Mouse (Mus musculus): ENCODE results near the gene Btbd9. TPM values are rescaled to one million over a fixed set of nuclear protein-coding genes. Genes with fewer than 3 reads are reported as not detected.
"Not testable (repeated sequence)": the region's sequence is repeated elsewhere in the genome, so short reads cannot be mapped to it uniquely, and the experiment has no call there.

Gene Btbd9
- polyA plus RNA-seq, 1 experiment from 2014 or later: 135 TPM

GRCm38 (mm10) chr17:30525405-30526295, 50.6 kb downstream of the Btbd9 start:
- H3K4me1 ChIP-seq (ENCODE audit: control insufficient read depth, insufficient read depth, low read depth, low read length): no peaks in the 10 kb centered on the region
- no peak overlapping the region for H3K4me2 ChIP-seq (ENCODE audit: low read length)
- ATAC-seq: no peak
- H3K27me3 ChIP-seq (replicated peaks; ENCODE audit: control insufficient read depth, insufficient read depth, low read length): no peaks in the 10 kb centered on the region
- H3K36me3 ChIP-seq (ENCODE audit: control insufficient read depth, insufficient read depth, low read length): no peaks in the 10 kb centered on the region; the same call in 1 of the 2 replicates
- no peak overlapping the region for H3K4me3 ChIP-seq (ENCODE audit: low read length)
- H3K9me3 ChIP-seq (ENCODE audit: control insufficient read depth, low read length): no peaks in the 10 kb centered on the region
- no peak overlapping the region for H3K9ac ChIP-seq (ENCODE audit: low read depth, low read length)
- no peak overlapping the region for H3K27ac ChIP-seq (ENCODE audit: low read depth, low read length)
- WGBS: 44% methylated on average over 6 of the region's 6 CpGs

- Histone ChIP-seq H3K27ac (ENCODE audit: low read depth, low read length) (no peak overlapping the region), H3K4me3 (ENCODE audit: low read length) (no peak overlapping the region)
- WGBS: 89% methylated on average over 7 of the region's 7 CpGs
These were observed 51.8 kb downstream of the Btbd9 start for GRCm38 (mm10) chr17:30524451-30524850.

GRCm38 (mm10) chr17:30523783-30524182, 52.5 kb downstream of the Btbd9 start:
- Histone ChIP-seq H3K9ac (ENCODE audit: low read depth, low read length) (no peak overlapping the region), H3K27me3 (replicated peaks; ENCODE audit: control insufficient read depth, insufficient read depth, low read length) (no peaks in the 10 kb centered on the region), H3K36me3 (ENCODE audit: control insufficient read depth, insufficient read depth, low read length) (no peaks in the 10 kb centered on the region; the same call in 1 of the 2 replicates), H3K9me3 (ENCODE audit: control insufficient read depth, low read length) (no peaks in the 10 kb centered on the region), H3K4me2 (ENCODE audit: low read length) (no peak overlapping the region), H3K4me1 (ENCODE audit: control insufficient read depth, insufficient read depth, low read depth, low read length) (no peaks in the 10 kb centered on the region), H3K4me3 (ENCODE audit: low read length) (no peak overlapping the region), H3K27ac (ENCODE audit: low read depth, low read length) (no peak overlapping the region)
- WGBS: 69% methylated on average over 2 of the region's 2 CpGs
- no peak for ATAC-seq

More at GRCm38 (mm10) chr17:30524451-30524850, 51.8 kb downstream of the Btbd9 start:
- no peaks in the 10 kb centered on the region; the same call in 1 of the 2 replicates for H3K36me3 ChIP-seq (ENCODE audit: control insufficient read depth, insufficient read depth, low read length)
- no peak overlapping the region for H3K9ac ChIP-seq (ENCODE audit: low read depth, low read length)
- no peaks in the 10 kb centered on the region for H3K27me3 ChIP-seq (replicated peaks; ENCODE audit: control insufficient read depth, insufficient read depth, low read length)
- H3K4me1 ChIP-seq (ENCODE audit: control insufficient read depth, insufficient read depth, low read depth, low read length): no peaks in the 10 kb centered on the region
- ATAC-seq: no peak
- H3K9me3 ChIP-seq (ENCODE audit: control insufficient read depth, low read length): no peaks in the 10 kb centered on the region
- no peak overlapping the region for H3K4me2 ChIP-seq (ENCODE audit: low read length)

GRCm38 (mm10) chr17:30522406-30523078, 53.7 kb downstream of the Btbd9 start:
- WGBS: 94% methylated on average over 9 of the region's 9 CpGs

GRCm38 (mm10) chr17:30519172-30519512, 57.1 kb downstream of the Btbd9 start:
- H3K9me3 ChIP-seq (ENCODE audit: control insufficient read depth, low read length); H3K36me3 ChIP-seq (ENCODE audit: control insufficient read depth, insufficient read depth, low read length); H3K4me3 ChIP-seq (ENCODE audit: low read length); H3K9ac ChIP-seq (ENCODE audit: low read depth, low read length); ATAC-seq; H3K27me3 ChIP-seq (replicated peaks; ENCODE audit: control insufficient read depth, insufficient read depth, low read length); H3K4me2 ChIP-seq (ENCODE audit: low read length); H3K27ac ChIP-seq (ENCODE audit: low read depth, low read length); H3K4me1 ChIP-seq (ENCODE audit: control insufficient read depth, insufficient read depth, low read depth, low read length): not testable (repeated sequence)
- 78% methylated on average over 2 of the region's 2 CpGs for WGBS

More at GRCm38 (mm10) chr17:30522406-30523078, 53.7 kb downstream of the Btbd9 start:
- no peak for ATAC-seq
- H3K27me3 ChIP-seq (replicated peaks; ENCODE audit: control insufficient read depth, insufficient read depth, low read length): no peaks in the 10 kb centered on the region
- H3K4me3 ChIP-seq (ENCODE audit: low read length): no peak overlapping the region
- no peak overlapping the region for H3K27ac ChIP-seq (ENCODE audit: low read depth, low read length)
- no peak overlapping the region for H3K4me2 ChIP-seq (ENCODE audit: low read length)
- H3K9me3 ChIP-seq (ENCODE audit: control insufficient read depth, low read length): no peaks in the 10 kb centered on the region
- no peak overlapping the region for H3K9ac ChIP-seq (ENCODE audit: low read depth, low read length)
- no peaks in the 10 kb centered on the region for H3K4me1 ChIP-seq (ENCODE audit: control insufficient read depth, insufficient read depth, low read depth, low read length)
- no peaks in the 10 kb centered on the region; the same call in 1 of the 2 replicates for H3K36me3 ChIP-seq (ENCODE audit: control insufficient read depth, insufficient read depth, low read length)

- H3K27me3 ChIP-seq (replicated peaks; ENCODE audit: control insufficient read depth, insufficient read depth, low read length): no peaks in the 10 kb centered on the region
- H3K4me1 ChIP-seq (ENCODE audit: control insufficient read depth, insufficient read depth, low read depth, low read length): no peaks in the 10 kb centered on the region
- no peaks in the 10 kb centered on the region for H3K9me3 ChIP-seq (ENCODE audit: control insufficient read depth, low read length)
- 77% methylated on average over 8 of the region's 8 CpGs for WGBS
- peaks cover 6% of the 10 kb centered on the region; the same call in 1 of the 2 replicates for H3K36me3 ChIP-seq (ENCODE audit: control insufficient read depth, insufficient read depth, low read length)
- H3K4me3 ChIP-seq (ENCODE audit: low read length): no peak overlapping the region
- ATAC-seq: no peak
- H3K4me2 ChIP-seq (ENCODE audit: low read length): no peak overlapping the region
- H3K9ac ChIP-seq (ENCODE audit: low read depth, low read length): no peak overlapping the region
- H3K27ac ChIP-seq (ENCODE audit: low read depth, low read length): no peak overlapping the region
These were observed 57.7 kb downstream of the Btbd9 start for GRCm38 (mm10) chr17:30518431-30519171.

- no peak for ATAC-seq
- 96% methylated on average over 10 of the region's 10 CpGs for WGBS
- H3K27me3 ChIP-seq (replicated peaks; ENCODE audit: control insufficient read depth, insufficient read depth, low read length): no peaks in the 10 kb centered on the region
- H3K9ac ChIP-seq (ENCODE audit: low read depth, low read length): no peak overlapping the region
- no peaks in the 10 kb centered on the region for H3K4me1 ChIP-seq (ENCODE audit: control insufficient read depth, insufficient read depth, low read depth, low read length)
- peaks cover 6% of the 10 kb centered on the region; the same call in 1 of the 2 replicates for H3K36me3 ChIP-seq (ENCODE audit: control insufficient read depth, insufficient read depth, low read length)
- H3K27ac ChIP-seq (ENCODE audit: low read depth, low read length): no peak overlapping the region
- H3K4me3 ChIP-seq (ENCODE audit: low read length): no peak overlapping the region
- H3K9me3 ChIP-seq (ENCODE audit: control insufficient read depth, low read length): no peaks in the 10 kb centered on the region
- no peak overlapping the region for H3K4me2 ChIP-seq (ENCODE audit: low read length)
These were observed 59.5 kb downstream of the Btbd9 start for GRCm38 (mm10) chr17:30516580-30517340.

- peaks cover 6% of the 10 kb centered on the region; the same call in 1 of the 2 replicates for H3K36me3 ChIP-seq (ENCODE audit: control insufficient read depth, insufficient read depth, low read length)
- no peak overlapping the region for H3K27ac ChIP-seq (ENCODE audit: low read depth, low read length)
- WGBS: 95% methylated on average over 8 of the region's 8 CpGs
- no peak overlapping the region for H3K9ac ChIP-seq (ENCODE audit: low read depth, low read length)
- H3K4me1 ChIP-seq (ENCODE audit: control insufficient read depth, insufficient read depth, low read depth, low read length): no peaks in the 10 kb centered on the region
- no peaks in the 10 kb centered on the region for H3K27me3 ChIP-seq (replicated peaks; ENCODE audit: control insufficient read depth, insufficient read depth, low read length)
- no peaks in the 10 kb centered on the region for H3K9me3 ChIP-seq (ENCODE audit: control insufficient read depth, low read length)
- H3K4me2 ChIP-seq (ENCODE audit: low read length): no peak overlapping the region
- ATAC-seq: no peak
- H3K4me3 ChIP-seq (ENCODE audit: low read length): no peak overlapping the region
These were observed 60.9 kb downstream of the Btbd9 start for GRCm38 (mm10) chr17:30515401-30515800.
